Mouse (Mus musculus) kidney, adult 2 months (tissue): ENCODE measurements around the gene Megf11.

Experiments used
- CTCF ChIP-seq: fragments of 200-500 bp; conservative IDR thresholded peaks from 2 replicates; pipeline ENCODE4 v1.5.1; 2011; ENCODE audit warnings: low read depth, mild to moderate bottlenecking, control low read depth, low read length, moderate library complexity, mixed read lengths; ENCODE audit not compliant: insufficient read depth, insufficient read length
- POLR2A ChIP-seq: fragments of 200-500 bp; IDR thresholded peaks from one replicate; pipeline ENCODE4 v1.6.1; 2011; ENCODE audit warnings: low read depth, low read length, control low read depth

DNA sequence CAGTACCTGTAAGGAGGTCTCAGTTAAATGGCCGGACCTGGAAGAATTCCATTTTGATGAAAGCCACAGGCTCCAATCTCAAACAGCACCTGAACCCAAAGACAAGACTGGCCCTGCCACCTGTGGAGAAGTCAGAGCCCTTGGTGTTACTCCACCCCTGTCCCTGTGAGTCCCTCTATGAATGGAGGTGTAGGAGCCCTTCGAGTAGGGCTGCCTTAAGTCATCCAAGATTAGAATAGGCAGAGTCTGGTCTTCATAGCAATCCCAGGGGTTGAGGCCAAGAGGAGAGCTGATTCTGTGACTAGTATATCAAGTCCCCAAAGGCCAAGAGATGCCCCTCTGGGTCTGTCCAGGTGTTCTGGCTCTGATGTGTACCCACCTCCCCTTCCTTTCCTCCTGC, 305.3 kb downstream of the Megf11 start:
- TF ChIP-seq CTCF (no peak), POLR2A (no peak)
